Mouse (Mus musculus) embryonic facial prominence, embryonic 13.5 days (tissue): ENCODE data around the gene Atxn7l1. TPM values are rescaled to one million over a fixed set of nuclear protein-coding genes. Genes with fewer than 3 reads are reported as not detected.
"Not testable (repeated sequence)": the region's sequence is repeated elsewhere in the genome, so short reads cannot be mapped to it uniquely, and the experiment has no call there.

Experiments
- ATAC-seq: fragments of 200-750 bp; cut with Nextera tagmentation; 2 replicates; pipeline ENCODE4 v1.8.0; 2017; ENCODE audit warnings: low read depth; ENCODE audit not compliant: insufficient number of reproducible peaks, insufficient read depth, low FRiP score, low TSS enrichment
- H3K27ac ChIP-seq: fragments of 300-500 bp; sonication (generic); 2 replicates; pipeline ENCODE4 v1.5.1; 2015; ENCODE audit warnings: moderate library complexity, mild to moderate bottlenecking, inconsistent platforms
- H3K27me3 ChIP-seq: fragments of 300-500 bp; sonication (generic); 2 replicates; pipeline ENCODE4 v1.6.1; 2015; ENCODE audit warnings: mild to moderate bottlenecking, inconsistent platforms
- H3K36me3 ChIP-seq: fragments of 300-500 bp; sonication (generic); 2 replicates; pipeline ENCODE4 v1.6.1; 2015; ENCODE audit warnings: mild to moderate bottlenecking, inconsistent platforms
- H3K4me1 ChIP-seq: fragments of 300-500 bp; sonication (generic); 2 replicates; pipeline ENCODE4 v1.6.1; 2015; ENCODE audit warnings: inconsistent platforms
- H3K4me2 ChIP-seq: fragments of 300-500 bp; sonication (generic); 2 replicates; pipeline ENCODE4 v1.6.1; 2015; ENCODE audit warnings: moderate library complexity, mild to moderate bottlenecking, inconsistent platforms
- H3K4me3 ChIP-seq: fragments of 300-500 bp; sonication (generic); 2 replicates; pipeline ENCODE4 v1.5.1; 2015; ENCODE audit warnings: mild to moderate bottlenecking, inconsistent platforms
- H3K9ac ChIP-seq: fragments of 300-500 bp; sonication (generic); 2 replicates; pipeline ENCODE4 v1.6.1; 2015; ENCODE audit warnings: mild to moderate bottlenecking, inconsistent platforms
- H3K9me3 ChIP-seq: fragments of 300-500 bp; sonication (generic); 2 replicates; pipeline ENCODE4 v1.6.1; 2016; ENCODE audit warnings: inconsistent platforms
- WGBS: fragments of 180-500 bp; shearing (Covaris S2); methylation state at CpG from one replicate; pipeline ENCODE4 v1.1.7; 2015; ENCODE audit warnings: mixed read lengths; 5-methylcytosine and 5-hydroxymethylcytosine counted together
- polyA plus RNA-seq: library from polyadenylated mRNA; unstranded; fragments of >200 nt; fragmentation: Nextera tagmentation; extraction: Ambion mirVana; gene quantifications from 2 replicates; pipeline ENCODE4 v1.2.1, GENCODE M21; 2015

Gene Atxn7l1
- polyA plus RNA-seq, 1 experiment from 2014 or later, result 16.4 TPM

DNA sequence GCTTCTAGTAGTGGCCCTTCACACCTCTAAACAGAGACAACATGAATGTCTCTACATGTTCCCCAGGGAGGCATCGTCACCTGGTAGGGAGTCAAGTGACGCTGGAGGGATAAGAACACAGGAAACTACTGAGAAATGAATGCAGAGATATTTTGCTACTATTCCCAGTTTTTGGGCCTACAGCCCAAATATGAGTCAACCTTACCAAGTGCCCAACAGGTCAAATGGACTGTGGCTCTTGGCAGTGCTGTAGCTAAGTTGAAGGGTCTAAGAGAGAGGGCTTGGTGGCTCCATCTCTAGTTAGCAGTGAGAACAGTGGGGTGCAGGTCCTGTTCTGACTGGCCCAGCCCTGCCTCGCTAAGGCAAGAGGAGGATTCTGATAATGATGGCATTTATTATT, 7.2 kb downstream of the Atxn7l1 start:
- no peak overlapping the region for H3K4me3 ChIP-seq
- no peak overlapping the region for H3K27ac ChIP-seq
- no peak overlapping the region for H3K4me2 ChIP-seq
- H3K36me3 ChIP-seq, result peaks cover 14% of the 10 kb centered on the region
- H3K4me1 ChIP-seq, result peaks cover 9% of the 10 kb centered on the region; the same call in 1 of the 2 replicates
- 91% methylated on average over 3 of the region's 3 CpGs for WGBS
- no peak for ATAC-seq
- H3K27me3 ChIP-seq, result no peaks in the 10 kb centered on the region; the same call in 1 of the 2 replicates
- no peak overlapping the region for H3K9ac ChIP-seq
- no peaks in the 10 kb centered on the region for H3K9me3 ChIP-seq

GRCm38 (mm10) chr12:33156334-33157018, 9.0 kb downstream of the Atxn7l1 start:
- ATAC-seq, result no peak
- Histone ChIP-seq H3K4me1 (peaks cover 7% of the 10 kb centered on the region), H3K4me2 (no peak overlapping the region), H3K27ac (no peak overlapping the region), H3K36me3 (peaks cover 16% of the 10 kb centered on the region), H3K27me3 (peaks cover 7% of the 10 kb centered on the region), H3K9ac (no peak overlapping the region), H3K4me3 (no peak overlapping the region), H3K9me3 (no peaks in the 10 kb centered on the region)
- WGBS, result 89% methylated on average over 7 of the region's 7 CpGs

DNA sequence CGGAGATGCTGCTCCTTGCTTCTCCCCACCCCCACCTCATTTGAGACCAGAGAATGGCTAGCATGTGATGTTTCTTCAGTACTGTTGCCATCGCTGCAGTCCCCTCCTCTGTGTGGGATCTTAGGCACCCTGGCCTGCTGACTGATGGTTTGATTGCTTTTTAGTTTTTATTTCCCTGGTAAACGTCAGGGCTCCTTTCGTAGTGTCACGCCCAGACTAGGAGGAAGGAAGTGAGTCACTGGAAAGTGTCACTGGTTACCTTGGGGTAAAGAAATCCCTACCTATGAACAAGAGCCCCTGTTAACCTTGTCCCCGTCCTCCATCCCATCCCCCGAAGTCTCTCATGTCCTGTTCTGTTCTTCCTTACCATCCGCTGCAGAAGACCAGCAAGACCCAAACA, 10.8 kb downstream of the Atxn7l1 start:
- peaks cover 22% of the 10 kb centered on the region for H3K4me1 ChIP-seq
- H3K9me3 ChIP-seq, result no peaks in the 10 kb centered on the region
- H3K36me3 ChIP-seq, result peaks cover 16% of the 10 kb centered on the region
- no peak overlapping the region for H3K9ac ChIP-seq
- H3K4me3 ChIP-seq, result no peak overlapping the region
- ATAC-seq, result no peak
- peaks cover 7% of the 10 kb centered on the region for H3K27me3 ChIP-seq
- no peak overlapping the region for H3K4me2 ChIP-seq
- H3K27ac ChIP-seq, result no peak overlapping the region
- 82% methylated on average over 8 of the region's 8 CpGs for WGBS

DNA sequence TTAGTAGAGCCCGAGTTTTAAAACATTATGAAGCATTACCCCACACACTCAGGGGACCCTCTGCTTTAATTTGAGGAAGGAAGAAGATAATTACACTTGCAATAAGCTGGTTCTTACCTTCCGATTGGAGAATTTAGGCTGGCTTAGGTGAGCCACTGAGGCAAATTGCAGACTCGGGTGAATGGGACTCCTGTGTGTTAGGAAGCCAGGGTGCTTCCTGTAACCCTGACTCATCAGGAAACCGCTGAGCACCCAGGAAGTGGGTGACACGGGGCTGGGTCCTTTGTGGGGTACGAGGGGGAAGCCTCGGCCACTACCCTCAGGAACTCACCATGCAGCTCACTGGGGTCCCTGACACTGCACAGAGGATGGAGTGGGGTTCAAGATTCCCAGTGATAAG, 12.9 kb downstream of the Atxn7l1 start:
- H3K4me2 ChIP-seq, result no peak overlapping the region
- H3K36me3 ChIP-seq, result peaks cover 13% of the 10 kb centered on the region
- peaks cover 7% of the 10 kb centered on the region for H3K27me3 ChIP-seq
- ATAC-seq, result no peak
- no peak overlapping the region for H3K27ac ChIP-seq
- no peak overlapping the region for H3K4me3 ChIP-seq
- 84% methylated on average over 7 of the region's 7 CpGs for WGBS
- H3K4me1 ChIP-seq, result peaks cover 26% of the 10 kb centered on the region
- no peak overlapping the region for H3K9ac ChIP-seq
- H3K9me3 ChIP-seq, result no peaks in the 10 kb centered on the region

GRCm38 (mm10) chr12:33162541-33162940, 15.0 kb downstream of the Atxn7l1 start:
- 24% methylated on average over 12 of the region's 12 CpGs for WGBS
- H3K27me3 ChIP-seq, result peaks cover 7% of the 10 kb centered on the region
- no peak overlapping the region for H3K4me3 ChIP-seq
- no peaks in the 10 kb centered on the region for H3K9me3 ChIP-seq
- H3K9ac ChIP-seq, result 0 out of 2 replicates have a peak overlapping the region, but pooled peaks have one; percentile 7
- H3K36me3 ChIP-seq, result peaks cover 13% of the 10 kb centered on the region; the same call in 1 of the 2 replicates
- ATAC-seq, result peak; percentile 62
- H3K27ac ChIP-seq, result peak overlapping the region; percentile 89
- H3K4me2 ChIP-seq, result peak overlapping the region; percentile 28
- peaks cover 20% of the 10 kb centered on the region for H3K4me1 ChIP-seq

DNA sequence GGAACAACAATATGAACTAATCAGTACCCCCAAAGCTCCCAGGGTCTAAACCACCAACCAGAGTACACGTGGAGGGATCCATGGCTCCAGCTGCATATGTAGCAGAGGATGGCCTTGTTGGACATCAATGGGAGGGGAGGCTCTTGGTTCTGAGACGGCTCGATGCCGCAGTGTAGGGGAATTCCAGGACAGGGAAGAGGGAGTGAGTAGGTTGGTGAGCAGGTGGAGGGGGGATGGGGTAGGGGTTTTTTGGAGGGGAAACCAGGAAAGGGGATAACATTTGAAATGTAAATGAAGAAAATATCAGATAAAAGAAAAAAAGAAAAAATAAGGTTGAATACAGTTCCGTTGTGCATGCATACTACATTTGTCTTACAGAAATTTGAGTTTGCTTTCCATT, 16.5 kb downstream of the Atxn7l1 start:
- not testable (repeated sequence) for H3K27me3 ChIP-seq, H3K4me3 ChIP-seq, H3K27ac ChIP-seq, H3K9me3 ChIP-seq, H3K4me2 ChIP-seq, H3K9ac ChIP-seq, ATAC-seq
- H3K4me1 ChIP-seq, result peaks cover 20% of the 10 kb centered on the region
- 87% methylated on average over 5 of the region's 5 CpGs for WGBS
- H3K36me3 ChIP-seq, result peaks cover 13% of the 10 kb centered on the region; the same call in 1 of the 2 replicates

GRCm38 (mm10) chr12:33166712-33167111, 19.2 kb downstream of the Atxn7l1 start:
- no peak overlapping the region for H3K4me2 ChIP-seq
- no peaks in the 10 kb centered on the region for H3K27me3 ChIP-seq
- no peak overlapping the region for H3K9ac ChIP-seq
- peaks cover 23% of the 10 kb centered on the region for H3K4me1 ChIP-seq
- peaks cover 5% of the 10 kb centered on the region for H3K36me3 ChIP-seq
- no peak overlapping the region for H3K4me3 ChIP-seq
- H3K27ac ChIP-seq, result no peak overlapping the region
- 61% methylated on average over 8 of the region's 8 CpGs for WGBS
- H3K9me3 ChIP-seq, result no peaks in the 10 kb centered on the region
- no peak for ATAC-seq

DNA sequence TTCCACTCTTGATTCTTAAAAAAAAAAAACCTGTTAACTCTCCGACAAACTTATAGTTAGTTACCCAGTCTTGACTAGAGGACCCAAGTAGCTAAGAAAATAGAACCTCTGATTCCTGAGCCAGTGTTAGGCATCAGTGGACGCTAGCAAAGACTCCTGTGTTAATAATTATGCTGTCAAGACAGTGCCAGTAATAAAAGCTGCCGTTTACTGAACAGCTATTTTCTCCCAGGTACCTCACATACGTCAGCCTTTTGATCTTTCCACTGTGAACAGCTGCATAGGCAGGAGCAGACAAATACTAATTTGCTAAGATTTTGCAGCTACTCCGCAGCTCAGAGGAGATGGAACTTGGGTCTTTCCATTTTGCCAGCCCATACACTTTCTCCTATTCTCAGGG, 20.1 kb downstream of the Atxn7l1 start:
- no peak overlapping the region for H3K9ac ChIP-seq
- 67% methylated on average over 5 of the region's 5 CpGs for WGBS

GRCm38 (mm10) chr12:33168491-33168890, 21.0 kb downstream of the Atxn7l1 start:
- Histone ChIP-seq H3K9me3 (no peaks in the 10 kb centered on the region), H3K9ac (no peak overlapping the region), H3K4me1 (peaks cover 8% of the 10 kb centered on the region), H3K4me3 (no peak overlapping the region), H3K27ac (no peak overlapping the region), H3K27me3 (no peaks in the 10 kb centered on the region), H3K36me3 (peaks cover 5% of the 10 kb centered on the region), H3K4me2 (no peak overlapping the region)
- 95% methylated on average over 2 of the region's 2 CpGs for WGBS
- no peak for ATAC-seq

More for the DNA sequence above, 20.1 kb downstream of the Atxn7l1 start:
- Histone ChIP-seq H3K27me3 (no peaks in the 10 kb centered on the region), H3K27ac (no peak overlapping the region), H3K4me2 (no peak overlapping the region), H3K4me3 (no peak overlapping the region), H3K4me1 (peaks cover 16% of the 10 kb centered on the region), H3K9me3 (no peaks in the 10 kb centered on the region), H3K36me3 (peaks cover 5% of the 10 kb centered on the region)
- ATAC-seq, result no peak

GRCm38 (mm10) chr12:33169777-33170494, 22.4 kb downstream of the Atxn7l1 start:
- H3K9me3 ChIP-seq, result no peaks in the 10 kb centered on the region
- peaks cover 5% of the 10 kb centered on the region for H3K36me3 ChIP-seq
- H3K9ac ChIP-seq, result no peak overlapping the region
- no peak for ATAC-seq
- no peak overlapping the region for H3K4me2 ChIP-seq
- no peak overlapping the region for H3K27ac ChIP-seq
- no peaks in the 10 kb centered on the region; the same call in 1 of the 2 replicates for H3K27me3 ChIP-seq
- no peak overlapping the region for H3K4me3 ChIP-seq
- WGBS, result 94% methylated on average over 11 of the region's 11 CpGs
- peaks cover 11% of the 10 kb centered on the region for H3K4me1 ChIP-seq

GRCm38 (mm10) chr12:33170822-33171221, 23.3 kb downstream of the Atxn7l1 start:
- Histone ChIP-seq H3K4me1 (peaks cover 20% of the 10 kb centered on the region), H3K9ac (no peak overlapping the region), H3K4me3 (no peak overlapping the region), H3K9me3 (no peaks in the 10 kb centered on the region), H3K27me3 (no peaks in the 10 kb centered on the region; the same call in 1 of the 2 replicates), H3K36me3 (peaks cover 5% of the 10 kb centered on the region), H3K4me2 (no peak overlapping the region), H3K27ac (no peak overlapping the region)
- ATAC-seq, result no peak
- WGBS, result 86% methylated on average over 7 of the region's 7 CpGs

GRCm38 (mm10) chr12:33172926-33173325, 25.4 kb downstream of the Atxn7l1 start:
- 83% methylated on average over 9 of the region's 9 CpGs for WGBS
- Histone ChIP-seq H3K27ac (no peak overlapping the region), H3K27me3 (no peaks in the 10 kb centered on the region; the same call in none of the 2 replicates), H3K9ac (no peak overlapping the region), H3K4me2 (no peak overlapping the region), H3K4me3 (no peak overlapping the region), H3K9me3 (no peaks in the 10 kb centered on the region), H3K36me3 (no peaks in the 10 kb centered on the region; the same call in 1 of the 2 replicates), H3K4me1 (peaks cover 31% of the 10 kb centered on the region)
- ATAC-seq, result no peak
